Mouse (Mus musculus) olfactory bulb, adult 2 months (tissue): ENCODE data around the gene Fgfr2.

Experiments
- CTCF ChIP-seq: fragments of 200-500 bp; IDR thresholded peaks from 2 replicates; pipeline ENCODE4 v1.5.1; 2012; ENCODE audit warnings: low read depth, mild to moderate bottlenecking, low read length, moderate library complexity; ENCODE audit not compliant: insufficient read depth
- POLR2A ChIP-seq: fragments of 200-500 bp; IDR thresholded peaks from 2 replicates; pipeline ENCODE4 v1.6.1; 2012; ENCODE audit warnings: mild to moderate bottlenecking, low read depth, low read length, moderate library complexity; ENCODE audit not compliant: insufficient read depth

- TF ChIP-seq CTCF (no peak), POLR2A (no peak)
Measured at GRCm38 (mm10) chr7:132619975-132620918, 502.9 kb downstream of the Fgfr2 start.
